Mouse (Mus musculus) liver, postnatal 0 days (tissue): Measurements from ENCODE around the gene Adam10.

ENCODE experiments used
- CTCF ChIP-seq: sonication (generic); IDR thresholded peaks from 2 replicates; pipeline ENCODE4 v1.5.1; 2016; ENCODE audit warnings: antibody characterized with exemption, low read depth
- EP300 ChIP-seq: IDR thresholded peaks from 2 replicates; pipeline ENCODE4 v1.6.1; 2016; ENCODE audit warnings: antibody characterized with exemption, low read depth, mild to moderate bottlenecking

DNA sequence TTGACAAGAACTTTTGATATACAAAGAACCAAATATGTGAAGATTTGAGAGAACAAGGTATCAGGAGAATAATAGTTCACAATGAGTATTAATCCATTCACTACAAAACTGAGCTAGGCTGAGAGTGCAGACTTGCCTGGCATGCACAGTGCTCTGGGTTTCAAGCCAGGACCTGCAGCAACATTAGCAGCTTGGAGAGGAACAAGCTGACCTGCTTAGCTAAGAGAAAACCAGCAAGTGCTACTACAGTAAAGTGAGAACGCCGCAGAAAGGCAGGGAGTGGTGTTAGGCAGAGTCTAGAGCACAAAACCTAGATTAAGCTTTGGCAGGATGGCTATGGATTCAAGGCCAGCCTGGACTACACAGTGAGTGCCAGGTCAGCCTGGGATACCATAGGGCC lies 49.1 kb upstream of the Adam10 start:
- TF ChIP-seq CTCF (no peak), EP300 (no peak)
